Mouse (Mus musculus) embryonic facial prominence, embryonic 14.5 days (tissue): Measurements from ENCODE around the gene Spata31d1a. TPM values are rescaled to one million over a fixed set of nuclear protein-coding genes. Genes with fewer than 3 reads are reported as not detected.

Experiments
- ATAC-seq: fragments of 200-750 bp; cut with Nextera tagmentation; 2 replicates; pipeline ENCODE4 v1.8.0; 2017; ENCODE audit warnings: low read depth, moderate number of reproducible peaks, moderate TSS enrichment
- DNase-seq: peaks from one replicate; pipeline ENCODE4 v3.0.0-alpha.2; 2015; ENCODE audit warnings: low spot score
- H3K27ac ChIP-seq: fragments of 300-500 bp; sonication (generic); replicated peaks from 2 replicates; pipeline ENCODE4 v1.5.1; 2014; ENCODE audit warnings: low read depth, mild to moderate bottlenecking, low read length, moderate library complexity
- H3K27me3 ChIP-seq: fragments of 300-500 bp; sonication (generic); replicated peaks from 2 replicates; pipeline ENCODE4 v1.6.1; 2014; ENCODE audit warnings: low read length; ENCODE audit not compliant: control insufficient read depth, insufficient read depth
- H3K36me3 ChIP-seq: fragments of 300-500 bp; sonication (generic); 2 replicates; pipeline ENCODE4 v1.6.1; 2014; ENCODE audit warnings: low read length, mixed read lengths; ENCODE audit not compliant: control insufficient read depth, insufficient read depth
- H3K4me1 ChIP-seq: fragments of 300-500 bp; sonication (generic); 2 replicates; pipeline ENCODE4 v1.6.1; 2014; ENCODE audit warnings: antibody characterized with exemption, low read length; ENCODE audit not compliant: control insufficient read depth, insufficient read depth
- H3K4me2 ChIP-seq: fragments of 300-500 bp; sonication (generic); 2 replicates; pipeline ENCODE4 v1.6.1; 2014; ENCODE audit warnings: low read depth, mild to moderate bottlenecking, low read length, moderate library complexity, mixed read lengths
- H3K4me3 ChIP-seq: fragments of 300-500 bp; sonication (generic); 2 replicates; pipeline ENCODE4 v1.5.1; 2014; ENCODE audit warnings: low read depth, mild to moderate bottlenecking, low read length
- H3K9ac ChIP-seq: fragments of 300-500 bp; sonication (generic); 2 replicates; pipeline ENCODE4 v1.6.1; 2014; ENCODE audit warnings: low read depth, mild to moderate bottlenecking, low read length, moderate library complexity, mixed read lengths
- H3K9me3 ChIP-seq: fragments of 300-500 bp; sonication (generic); 2 replicates; pipeline ENCODE4 v1.6.1; 2016; ENCODE audit warnings: low read length; ENCODE audit not compliant: control insufficient read depth
- WGBS: fragments of 180-500 bp; shearing (Covaris S2); extraction: QIAGEN DNeasy Blood & Tissue Kit; methylation state at CpG from one replicate; pipeline ENCODE4 v1.1.7; 2014; 5-methylcytosine and 5-hydroxymethylcytosine counted together
- polyA plus RNA-seq: library from polyadenylated mRNA; unstranded; fragments of >200 nt; fragmentation: Nextera tagmentation; extraction: Ambion mirVana; gene quantifications from 2 replicates; pipeline ENCODE4 v1.2.1, GENCODE M21; 2014

Spata31d1a gene
- polyA plus RNA-seq, 1 experiment from 2014 or later: 0.22 TPM

- H3K27ac ChIP-seq: no peak overlapping the region
- no peaks in the 10 kb centered on the region for H3K9me3 ChIP-seq
- H3K36me3 ChIP-seq: peaks cover 15% of the 10 kb centered on the region
- no peaks in the 10 kb centered on the region for H3K27me3 ChIP-seq
- no peak overlapping the region for H3K9ac ChIP-seq
- 55% methylated on average over 4 of the region's 4 CpGs for WGBS
- no peaks in the 10 kb centered on the region for H3K4me1 ChIP-seq
- H3K4me2 ChIP-seq: no peak overlapping the region
- no peak overlapping the region for H3K4me3 ChIP-seq
- no peak for DNase-seq
- no peak for ATAC-seq
These were observed 53.1 kb downstream of the Spata31d1a start for GRCm38 (mm10) chr13:59656975-59657388.

- H3K9me3 ChIP-seq: no peaks in the 10 kb centered on the region
- no peak overlapping the region for H3K27ac ChIP-seq
- ATAC-seq (no peak), DNase-seq (no peak)
- H3K27me3 ChIP-seq: no peaks in the 10 kb centered on the region
- 59% methylated on average over 10 of the region's 10 CpGs for WGBS
- no peaks in the 10 kb centered on the region for H3K4me1 ChIP-seq
- H3K36me3 ChIP-seq: peaks cover 9% of the 10 kb centered on the region
- H3K4me2 ChIP-seq: no peak overlapping the region
- H3K9ac ChIP-seq: no peak overlapping the region
- no peak overlapping the region for H3K4me3 ChIP-seq
These were observed 53.8 kb downstream of the Spata31d1a start for GRCm38 (mm10) chr13:59656316-59656832.

GRCm38 (mm10) chr13:59655718-59656315 is 54.3 kb downstream of the Spata31d1a start:
- H3K4me2 ChIP-seq: no peak overlapping the region
- ATAC-seq (no peak), DNase-seq (no peak)
- no peak overlapping the region for H3K27ac ChIP-seq
- H3K4me1 ChIP-seq: no peaks in the 10 kb centered on the region
- H3K36me3 ChIP-seq: peaks cover 8% of the 10 kb centered on the region
- H3K9me3 ChIP-seq: no peaks in the 10 kb centered on the region
- H3K4me3 ChIP-seq: no peak overlapping the region
- WGBS: 88% methylated on average over 15 of the region's 15 CpGs
- no peaks in the 10 kb centered on the region for H3K27me3 ChIP-seq
- no peak overlapping the region for H3K9ac ChIP-seq

GRCm38 (mm10) chr13:59654465-59654864 is 55.7 kb downstream of the Spata31d1a start:
- 87% methylated on average over 5 of the region's 5 CpGs for WGBS
- Histone ChIP-seq H3K27me3 (no peaks in the 10 kb centered on the region), H3K4me3 (no peak overlapping the region), H3K36me3 (peaks cover 11% of the 10 kb centered on the region), H3K9me3 (no peaks in the 10 kb centered on the region), H3K4me2 (no peak overlapping the region), H3K4me1 (no peaks in the 10 kb centered on the region), H3K27ac (no peak overlapping the region), H3K9ac (no peak overlapping the region)
- no peak for DNase-seq
- ATAC-seq: no peak

GRCm38 (mm10) chr13:59653136-59653535 is 57.0 kb downstream of the Spata31d1a start:
- no peak overlapping the region for H3K4me2 ChIP-seq
- H3K36me3 ChIP-seq: peaks cover 14% of the 10 kb centered on the region
- no peak overlapping the region for H3K27ac ChIP-seq
- WGBS: 63% methylated on average over 3 of the region's 3 CpGs
- DNase-seq (peak; percentile 32), ATAC-seq (no peak; the same call in 1 of the 2 replicates)
- H3K9me3 ChIP-seq: no peaks in the 10 kb centered on the region
- H3K4me3 ChIP-seq: no peak overlapping the region
- no peaks in the 10 kb centered on the region for H3K4me1 ChIP-seq
- H3K27me3 ChIP-seq: no peaks in the 10 kb centered on the region
- H3K9ac ChIP-seq: no peak overlapping the region

GRCm38 (mm10) chr13:59652651-59653050 is 57.5 kb downstream of the Spata31d1a start:
- Histone ChIP-seq H3K27me3 (no peaks in the 10 kb centered on the region), H3K4me3 (no peak overlapping the region), H3K9ac (no peak overlapping the region), H3K27ac (0 out of 2 replicates have a peak overlapping the region, but pooled peaks have one; percentile 55), H3K4me1 (no peaks in the 10 kb centered on the region), H3K36me3 (0 out of 2 replicates have a peak, but pooled peaks cover 14% of the 10 kb centered on the region), H3K4me2 (no peak overlapping the region), H3K9me3 (no peaks in the 10 kb centered on the region)
- WGBS: 62% methylated on average over 5 of the region's 5 CpGs
- no peak; the same call in 1 of the 2 replicates for ATAC-seq
- DNase-seq: peak; percentile 68

Other genes starting within 250 kb of the Spata31d1a start
- gene Agtpbp1, start 125.1 kb downstream of the Spata31d1a start, polyA plus RNA-seq: 24.0 and 25.2 TPM in 2 replicates
- 71.0 and 80.8 TPM in 2 replicates for gene Naa35, start 125.1 kb downstream of the Spata31d1a start, polyA plus RNA-seq
- gene Golm1, start 34.5 kb downstream of the Spata31d1a start, polyA plus RNA-seq: 42.3 and 48.4 TPM in 2 replicates
- gene 4921517D22Rik, start 16.2 kb downstream of the Spata31d1a start, polyA plus RNA-seq: not detected in 2 replicates
- 0.04 and 0.06 TPM in 2 replicates for gene Spata31d1b, start 2.0 kb upstream of the Spata31d1a start, polyA plus RNA-seq
- gene Spata31d1d, start 21.4 kb upstream of the Spata31d1a start, polyA plus RNA-seq: not detected in 2 replicates
- not detected in 2 replicates for gene 1700014D04Rik, start 36.4 kb upstream of the Spata31d1a start, polyA plus RNA-seq
- 140 and 147 TPM in 2 replicates for gene Isca1, start 59.5 kb upstream of the Spata31d1a start, polyA plus RNA-seq
- not detected in 2 replicates for gene Gm49354, start 71.9 kb upstream of the Spata31d1a start, polyA plus RNA-seq
- 41.6 and 43.5 TPM in 2 replicates for gene Tut7, start 112.8 kb upstream of the Spata31d1a start, polyA plus RNA-seq